Mouse (Mus musculus) forebrain, postnatal 0 days (tissue): ENCODE data around the gene Casc4. TPM values are rescaled to one million over a fixed set of nuclear protein-coding genes. Genes with fewer than 3 reads are reported as not detected.

ENCODE experiments used
- ATAC-seq: fragments of 200-750 bp; cut with Nextera tagmentation; 2 replicates; pipeline ENCODE4 v1.8.0; 2017; ENCODE audit warnings: mild to moderate bottlenecking, moderate library complexity
- DNase-seq: peaks from one replicate; pipeline ENCODE4 v3.0.0-alpha.2; 2015
- H3K27ac ChIP-seq: fragments of 300-500 bp; sonication (generic); 2 replicates; pipeline ENCODE4 v1.5.1; 2014; ENCODE audit warnings: low read depth, mild to moderate bottlenecking, antibody characterized with exemption, low read length, moderate library complexity, mixed read lengths
- H3K27me3 ChIP-seq: fragments of 300-500 bp; sonication (generic); 2 replicates; pipeline ENCODE4 v1.6.1; 2014; ENCODE audit warnings: mild to moderate bottlenecking, low read length, mixed read lengths; ENCODE audit not compliant: insufficient read depth
- H3K36me3 ChIP-seq: fragments of 300-500 bp; sonication (generic); 2 replicates; pipeline ENCODE4 v1.6.1; 2014; ENCODE audit warnings: mild to moderate bottlenecking, moderate library complexity; ENCODE audit not compliant: insufficient read depth
- H3K4me1 ChIP-seq: fragments of 300-500 bp; sonication (generic); 2 replicates; pipeline ENCODE4 v1.6.1; 2014; ENCODE audit warnings: antibody characterized with exemption; ENCODE audit not compliant: insufficient read depth
- H3K4me2 ChIP-seq: fragments of 300-500 bp; sonication (generic); 2 replicates; pipeline ENCODE4 v1.6.1; 2014; ENCODE audit warnings: low read depth, mild to moderate bottlenecking, moderate library complexity
- H3K4me3 ChIP-seq: fragments of 300-500 bp; sonication (generic); 2 replicates; pipeline ENCODE4 v1.5.1; 2014; ENCODE audit warnings: low read depth, low read length, mixed read lengths
- H3K9ac ChIP-seq: fragments of 300-500 bp; sonication (generic); 2 replicates; pipeline ENCODE4 v1.6.1; 2014; ENCODE audit warnings: mild to moderate bottlenecking
- H3K9me3 ChIP-seq: fragments of 300-500 bp; sonication (generic); 2 replicates; pipeline ENCODE4 v1.6.1; 2016; ENCODE audit warnings: low read length
- CTCF ChIP-seq: sonication (generic); IDR thresholded peaks from 2 replicates; pipeline ENCODE4 v1.5.1; 2016; ENCODE audit warnings: antibody characterized with exemption, control low read depth, low read depth
- WGBS: fragments of 180-500 bp; shearing (Covaris S2); extraction: QIAGEN DNeasy Blood & Tissue Kit; methylation state at CpG from one replicate; pipeline ENCODE4 v1.1.7; 2014; 5-methylcytosine and 5-hydroxymethylcytosine counted together
- polyA plus RNA-seq: library from polyadenylated mRNA; unstranded; fragments of >200 nt; fragmentation: Nextera tagmentation; extraction: Ambion mirVana; gene quantifications from 2 replicates; pipeline ENCODE4 v1.2.1, GENCODE M21; 2015
- total RNA-seq: library from RNA; depleted of rRNA; stranded (reverse); fragments of >200 nt; gene quantifications from 2 replicates; pipeline ENCODE4 v1.2.3, GENCODE M21; 2014

Casc4 gene
- total and polyA plus RNA-seq, 2 experiments from 2014 or later: 44.7 to 135 TPM

DNA sequence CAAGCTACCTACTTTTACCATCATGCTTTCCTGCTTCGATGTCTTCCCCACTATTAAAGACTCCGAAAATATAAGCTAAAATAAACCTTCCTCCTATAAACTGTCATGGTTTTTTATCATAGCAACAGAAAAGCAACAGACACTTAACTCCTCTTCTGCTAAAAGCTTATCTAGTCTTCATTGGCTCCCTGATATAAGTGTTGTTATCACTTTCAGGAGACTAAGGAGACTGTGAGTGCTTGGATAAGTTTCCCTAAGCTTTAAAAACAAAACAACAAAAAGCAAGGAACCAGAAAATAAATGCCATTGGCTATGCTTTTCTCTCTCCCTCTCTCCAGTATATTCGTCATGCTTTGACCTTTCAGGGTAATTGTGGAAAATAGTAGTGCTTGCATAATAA lies 24.5 kb upstream of the Casc4 start:
- no peak overlapping the region for H3K27ac ChIP-seq
- H3K4me2 ChIP-seq: no peak overlapping the region
- H3K27me3 ChIP-seq: no peaks in the 10 kb centered on the region
- no peak for DNase-seq
- TF ChIP-seq CTCF: no peak
- no peak overlapping the region for H3K9ac ChIP-seq
- no peak overlapping the region for H3K4me3 ChIP-seq
- 0 out of 2 replicates have a peak, but pooled peaks cover 4% of the 10 kb centered on the region for H3K9me3 ChIP-seq
- no peak for ATAC-seq
- no peaks in the 10 kb centered on the region for H3K4me1 ChIP-seq
- H3K36me3 ChIP-seq: no peaks in the 10 kb centered on the region
- 83% methylated on average over 3 of the region's 3 CpGs for WGBS

DNA sequence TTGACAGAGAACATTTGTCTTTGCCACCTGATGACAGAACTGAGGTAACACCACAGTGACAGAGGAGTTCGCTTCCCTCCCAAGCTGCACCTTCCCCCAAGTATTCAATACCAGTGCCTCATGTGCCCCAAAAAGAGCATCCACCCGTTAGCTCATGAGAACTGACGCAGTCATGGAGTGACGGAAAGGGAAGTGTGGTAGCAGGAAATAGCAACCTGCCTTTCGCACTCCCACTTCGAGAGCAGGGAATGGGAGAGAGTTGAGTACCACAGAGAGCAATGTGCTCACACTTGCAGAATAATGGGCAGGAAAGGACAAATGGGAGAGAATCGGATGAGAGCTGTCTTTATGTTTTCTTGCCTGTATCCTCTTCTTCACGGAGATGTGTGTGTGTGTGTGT lies 20.7 kb upstream of the Casc4 start:
- DNase-seq (no peak), ATAC-seq (no peak)
- TF ChIP-seq CTCF: no peak

GRCm38 (mm10) chr2:121852045-121852444 lies 14.7 kb upstream of the Casc4 start:
- WGBS: 80% methylated on average over 2 of the region's 2 CpGs
- Histone ChIP-seq H3K4me2 (no peak overlapping the region), H3K4me1 (no peaks in the 10 kb centered on the region), H3K27ac (no peak overlapping the region), H3K9ac (no peak overlapping the region), H3K9me3 (no peaks in the 10 kb centered on the region), H3K36me3 (no peaks in the 10 kb centered on the region), H3K27me3 (no peaks in the 10 kb centered on the region), H3K4me3 (no peak overlapping the region)
- no peak for TF ChIP-seq CTCF
- no peak for ATAC-seq
- DNase-seq: no peak

More for the DNA sequence above, 20.7 kb upstream of the Casc4 start:
- Histone ChIP-seq H3K4me3 (no peak overlapping the region), H3K4me2 (no peak overlapping the region), H3K4me1 (no peaks in the 10 kb centered on the region), H3K9me3 (no peaks in the 10 kb centered on the region), H3K27me3 (no peaks in the 10 kb centered on the region), H3K36me3 (no peaks in the 10 kb centered on the region), H3K9ac (no peak overlapping the region), H3K27ac (no peak overlapping the region)
- WGBS: 60% methylated on average over 8 of the region's 8 CpGs

DNA sequence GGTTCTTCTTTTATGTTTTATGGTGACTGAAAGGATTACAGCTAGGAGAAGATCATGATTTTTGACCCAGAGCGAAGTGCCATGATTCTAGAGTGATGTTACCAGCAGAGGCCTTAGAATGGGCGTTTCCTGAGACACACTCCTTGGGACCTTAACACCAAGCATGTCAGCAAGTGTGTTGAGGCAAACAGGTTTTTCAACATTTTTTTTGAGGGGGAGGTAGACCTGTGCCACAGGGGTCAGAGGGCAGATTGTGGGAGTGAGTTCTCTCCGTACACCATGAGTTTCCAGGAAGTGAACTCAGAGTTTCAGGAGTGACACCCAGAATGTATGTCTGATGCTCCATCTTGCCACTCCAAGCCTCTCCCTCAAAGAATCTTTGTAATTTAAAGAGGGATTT lies 12.8 kb upstream of the Casc4 start:
- no peak overlapping the region for H3K4me2 ChIP-seq
- no peaks in the 10 kb centered on the region for H3K4me1 ChIP-seq
- H3K27ac ChIP-seq: no peak overlapping the region
- H3K36me3 ChIP-seq: no peaks in the 10 kb centered on the region
- no peak overlapping the region for H3K9ac ChIP-seq
- DNase-seq (no peak), ATAC-seq (no peak)
- WGBS: 84% methylated on average over 3 of the region's 3 CpGs
- no peaks in the 10 kb centered on the region for H3K27me3 ChIP-seq
- no peaks in the 10 kb centered on the region for H3K9me3 ChIP-seq
- H3K4me3 ChIP-seq: no peak overlapping the region
- no peak for TF ChIP-seq CTCF

DNA sequence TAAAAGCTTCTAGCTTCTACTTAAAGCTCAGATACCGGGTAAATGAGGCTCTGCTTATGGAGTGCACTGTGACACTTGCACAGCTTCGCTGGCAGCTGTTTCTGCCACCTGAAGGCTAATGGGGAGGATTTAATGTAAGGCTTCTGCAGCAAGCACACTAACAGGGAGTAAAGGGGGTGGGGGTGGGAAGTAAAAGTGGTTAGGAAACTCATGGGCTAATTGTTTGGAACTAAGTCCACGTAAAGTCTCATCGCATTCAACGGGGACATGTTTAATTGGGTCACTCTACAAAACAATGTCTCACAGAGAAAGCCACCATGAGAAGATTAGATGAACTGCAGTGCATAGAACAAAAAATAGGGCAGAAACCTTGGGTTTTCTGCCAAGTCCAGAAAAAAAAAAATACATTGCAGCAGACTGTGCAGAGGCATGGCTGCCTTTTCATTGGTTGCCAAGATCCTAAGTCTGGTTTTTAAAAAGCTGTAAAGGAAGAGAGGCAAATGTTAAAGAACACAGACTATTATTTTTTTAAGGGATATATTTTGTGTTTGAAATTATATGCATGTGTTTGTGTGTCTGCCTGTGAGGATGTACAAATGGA lies 7.3 kb upstream of the Casc4 start:
- WGBS: 12% methylated on average over 5 of the region's 5 CpGs
- no peak for TF ChIP-seq CTCF
- no peak overlapping the region for H3K4me2 ChIP-seq

DNA sequence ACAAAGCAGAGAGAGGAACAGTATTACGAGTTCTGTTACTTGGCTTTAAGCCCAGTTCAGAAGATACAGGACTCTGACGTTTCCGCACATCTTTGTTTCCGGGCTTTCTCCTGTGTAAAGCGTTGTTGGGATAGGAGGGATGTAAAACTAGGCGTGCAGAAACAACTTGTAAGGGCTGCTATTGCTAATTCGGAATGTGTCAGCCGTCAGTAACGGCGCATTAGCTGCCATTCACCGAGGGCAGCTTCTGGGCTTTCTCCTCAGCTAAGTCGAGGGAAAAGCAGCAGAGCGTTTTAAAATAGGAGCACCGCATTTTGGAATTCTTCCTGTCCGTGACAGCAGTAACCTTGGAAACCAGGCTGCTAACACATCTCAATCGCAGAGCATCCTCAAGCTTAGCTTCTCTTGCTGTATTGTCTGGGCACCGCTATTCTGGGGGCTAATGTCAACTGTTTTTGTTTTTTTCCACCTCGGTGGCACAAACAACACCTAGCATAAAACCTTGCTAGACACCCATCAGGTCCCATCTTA lies 634 bp upstream of the Casc4 start:
- DNase-seq (peak; percentile 83), ATAC-seq (peak; percentile 47)
- TF ChIP-seq CTCF: no peak
- H3K27me3 ChIP-seq: no peaks in the 10 kb centered on the region
- under 1% methylated on average over 18 of the region's 18 CpGs for WGBS
- peak overlapping the region; percentile 97 for H3K4me3 ChIP-seq
- peak overlapping the region; percentile 96 for H3K27ac ChIP-seq
- H3K4me2 ChIP-seq: peak overlapping the region; percentile 77
- H3K36me3 ChIP-seq: no peaks in the 10 kb centered on the region; the same call in 1 of the 2 replicates
- no peaks in the 10 kb centered on the region for H3K9me3 ChIP-seq
- peaks cover 9% of the 10 kb centered on the region for H3K4me1 ChIP-seq
- H3K9ac ChIP-seq: peak overlapping the region; percentile 78

More for the DNA sequence above, 7.3 kb upstream of the Casc4 start:
- Histone ChIP-seq H3K9me3 (no peaks in the 10 kb centered on the region), H3K27ac (no peak overlapping the region), H3K4me1 (no peaks in the 10 kb centered on the region), H3K27me3 (no peaks in the 10 kb centered on the region), H3K36me3 (no peaks in the 10 kb centered on the region), H3K4me3 (no peak overlapping the region), H3K9ac (no peak overlapping the region)
- DNase-seq: peak; percentile 10
- ATAC-seq: no peak

- under 1% methylated on average over 47 of the region's 63 CpGs for WGBS
- no peak for TF ChIP-seq CTCF
Measured at GRCm38 (mm10) chr2:121867051-121867928, 520 bp downstream of the Casc4 start.

More at GRCm38 (mm10) chr2:121867051-121867928, 520 bp downstream of the Casc4 start:
- DNase-seq: peak; percentile 43
- Histone ChIP-seq H3K4me3 (peak overlapping the region; percentile 97), H3K4me1 (peaks cover 9% of the 10 kb centered on the region), H3K36me3 (no peaks in the 10 kb centered on the region; the same call in 1 of the 2 replicates), H3K27ac (peak overlapping the region; percentile 96), H3K27me3 (no peaks in the 10 kb centered on the region), H3K4me2 (peak overlapping the region; percentile 77), H3K9ac (peak overlapping the region; percentile 78), H3K9me3 (no peaks in the 10 kb centered on the region)
- no peak; the same call in 1 of the 2 replicates for ATAC-seq
